Mouse (Mus musculus): ENCODE data around the gene Pga5.

- TF ChIP-seq CTCF (IDR thresholded peaks at IDR 0.05; ENCODE audit: control insufficient read depth, insufficient read depth, insufficient replicate concordance, low read depth, low read length) (no peak), POLR2A (IDR thresholded peaks at IDR 0.05; ENCODE audit: control insufficient read depth, low read depth, low read length) (no peak)
Measured at GRCm38 (mm10) chr19:10637840-10638239, 40.0 kb downstream of the Pga5 start.

Data from testis, adult 2 months (tissue).